In the genomic region with DNA sequence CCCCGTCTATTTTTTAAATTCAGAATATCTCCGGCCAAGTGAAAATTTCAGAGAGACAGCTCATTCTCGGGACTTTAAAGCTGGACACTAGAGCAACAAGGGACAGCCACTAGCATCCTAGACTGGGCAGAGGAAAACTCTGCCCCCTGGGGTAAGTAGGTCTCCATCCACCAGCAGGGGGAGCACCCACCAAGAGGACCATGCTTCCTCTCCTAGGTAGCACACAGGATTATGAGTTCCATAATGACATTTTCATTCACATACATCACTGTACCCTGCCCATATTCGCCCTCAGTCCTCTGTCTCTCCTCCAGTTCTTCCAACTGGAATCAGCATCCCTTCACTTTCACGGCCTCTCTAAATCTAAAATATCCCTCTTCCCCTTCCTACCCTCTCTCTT, we compare ENCODE assay signal across 9 mouse cellular contexts. TPM values are rescaled to one million over a fixed set of nuclear protein-coding genes. Genes with fewer than 3 reads are reported as not detected.
A peak's percentile ranks its signal among the peaks of the same experiment; 100 is the strongest.
DNase-seq lines count a peak whose midpoint lies in the region; ATAC-seq and TF ChIP-seq lines count a peak whose summit lies in the region.
"Had no signal": no experiment of that assay in that cellular context is flagged by ENCODE, and none has a peak within 500 bp of the region (broad histone marks: within the 10 kb centered on the region; RNA-seq: fewer than 3 reads in every experiment).

No protein-coding gene starts in this region.

- WGBS in neural tube, embryonic 11.5 days = 81% methylated on average over 5 of the region's 5 CpGs
- WGBS in midbrain, postnatal 0 days = 83% methylated on average over 5 of the region's 5 CpGs

- no peaks in the 10 kb centered on the region for H3K36me3 ChIP-seq in neural tube, embryonic 11.5 days (ENCODE audit: control insufficient read depth, insufficient read depth, low read length)
- no peaks in the 10 kb centered on the region for H3K36me3 ChIP-seq in midbrain, postnatal 0 days (ENCODE audit: insufficient read depth, low read length)
- H3K36me3 ChIP-seq: neural tube, embryonic 13.5 days had no signal

- no peak overlapping the region for H3K4me2 ChIP-seq in neural tube, embryonic 11.5 days (ENCODE audit: low read depth)
- H3K4me2 ChIP-seq in midbrain, postnatal 0 days (ENCODE audit: low read depth, low read length, poor library complexity, severe bottlenecking) = no peak overlapping the region
- H3K4me2 ChIP-seq: neural tube, embryonic 13.5 days had no signal

- no peak overlapping the region for H3K9ac ChIP-seq in neural tube, embryonic 11.5 days (ENCODE audit: low read length)
- no peak overlapping the region for H3K9ac ChIP-seq in midbrain, postnatal 0 days (replicated peaks; ENCODE audit: low read length, poor library complexity, severe bottlenecking)
- H3K9ac ChIP-seq: neural tube, embryonic 13.5 days had no signal

- H3K4me1 ChIP-seq in neural tube, embryonic 11.5 days (ENCODE audit: control insufficient read depth, insufficient read depth, low read length) = no peaks in the 10 kb centered on the region
- no peaks in the 10 kb centered on the region for H3K4me1 ChIP-seq in midbrain, postnatal 0 days (ENCODE audit: insufficient read depth, low read length)

- peak; percentile 62 for TF ChIP-seq CTCF in midbrain, postnatal 0 days (IDR thresholded peaks at IDR 0.05)

- ATAC-seq in neural tube, embryonic 11.5 days (ENCODE audit: insufficient read depth, low FRiP score, low TSS enrichment) = no peak
- ATAC-seq in midbrain, postnatal 0 days (ENCODE audit: low FRiP score) = no peak

- no peak overlapping the region for H3K4me3 ChIP-seq in neural tube, embryonic 11.5 days (ENCODE audit: low read depth, low read length)
- no peak overlapping the region for H3K4me3 ChIP-seq in midbrain, postnatal 0 days (ENCODE audit: low read depth, low read length)
- H3K4me3 ChIP-seq: neural tube, embryonic 13.5 days had no signal

- no peaks in the 10 kb centered on the region for H3K9me3 ChIP-seq in neural tube, embryonic 11.5 days (ENCODE audit: control insufficient read depth, low read length)
- H3K9me3 ChIP-seq in midbrain, postnatal 0 days (ENCODE audit: low read length) = no peaks in the 10 kb centered on the region

- DNase-seq in frontal cortex, postnatal 25 days (ENCODE audit: low spot score in 2 of 2) = peak; percentile 20 to 34
- no peak for DNase-seq in frontal cortex, postnatal 10 days (ENCODE audit: low spot score in 2 of 2)
- DNase-seq in neural tube, embryonic 11.5 days (ENCODE audit: low spot score) = peak; percentile 24
- no peak for DNase-seq in neural tube, embryonic 10.5 days (ENCODE audit: extremely low spot score, low spot score)
- peak; percentile 81 for DNase-seq in adrenal gland, postnatal 10 days
- DNase-seq in heart, postnatal 4 days = peak; percentile 73
- DNase-seq in midbrain, postnatal 0 days (ENCODE audit: low spot score) = no peak
- DNase-seq in ovary, adult 18-20 months (ENCODE audit: low spot score) = no peak

- no peaks in the 10 kb centered on the region for H3K27me3 ChIP-seq in neural tube, embryonic 11.5 days (ENCODE audit: control insufficient read depth, insufficient read depth, low read length)
- H3K27me3 ChIP-seq in midbrain, postnatal 0 days (ENCODE audit: insufficient read depth, low read length) = no peaks in the 10 kb centered on the region
- H3K27me3 ChIP-seq: neural tube, embryonic 13.5 days had no signal

- no peak overlapping the region for H3K27ac ChIP-seq in neural tube, embryonic 11.5 days (ENCODE audit: low read depth, low read length)
- H3K27ac ChIP-seq in midbrain, postnatal 0 days (ENCODE audit: low read depth, low read length) = no peak overlapping the region

RNA-seq across cellular contexts. Expression of a gene that starts 45.4 kb away (rescaled TPM):
- 9.5 and 11.5 TPM in 2 replicates for polyA plus RNA-seq in neural tube, embryonic 11.5 days (2014; fragmentation: Nextera tagmentation; extraction: Ambion mirVana)
- total RNA-seq in adrenal gland, postnatal 10 days (2021) = 10 to 100 TPM; 10.7 to 17.4 TPM
- total RNA-seq in heart, postnatal 4 days (2021) = 1 to 10 TPM; 4.4 to 4.5 TPM
- 22.6 and 28.1 TPM in 2 replicates for total RNA-seq in midbrain, postnatal 0 days (2014; rRNA removed)
- 11.7 and 12.2 TPM in 2 replicates for polyA plus RNA-seq in midbrain, postnatal 0 days (2015; fragmentation: Nextera tagmentation; extraction: Ambion mirVana)

Comparison
In these comparisons a context has a peak if more than half of its experiments do, and no peak if none do; other contexts are left out.
1. DNase-seq: peak in frontal cortex, postnatal 25 days (2 of 2), neural tube, embryonic 11.5 days (single experiment), adrenal gland, postnatal 10 days (single experiment) and heart, postnatal 4 days (single experiment); none in frontal cortex, postnatal 10 days (0 of 2), neural tube, embryonic 10.5 days (single experiment), midbrain, postnatal 0 days (single experiment) and ovary, adult 18-20 months (single experiment).